Mouse (Mus musculus) hindbrain, postnatal 0 days (tissue): ENCODE results near the gene Ppp1r12c. TPM values are rescaled to one million over a fixed set of nuclear protein-coding genes. Genes with fewer than 3 reads are reported as not detected.

Experiments
- ATAC-seq: fragments of 200-750 bp; cut with Nextera tagmentation; 2 replicates; pipeline ENCODE4 v1.8.0; 2017; ENCODE audit warnings: mild to moderate bottlenecking, moderate TSS enrichment, moderate library complexity
- DNase-seq: peaks from one replicate; pipeline ENCODE4 v3.0.0-alpha.2; 2015; ENCODE audit warnings: low spot score
- H3K27ac ChIP-seq: fragments of 300-500 bp; sonication (generic); 2 replicates; pipeline ENCODE4 v1.5.1; 2014; ENCODE audit warnings: mild to moderate bottlenecking
- H3K27me3 ChIP-seq: fragments of 300-500 bp; sonication (generic); 2 replicates; pipeline ENCODE4 v1.6.1; 2014; ENCODE audit warnings: low read length, mixed read lengths; ENCODE audit not compliant: insufficient read depth
- H3K36me3 ChIP-seq: fragments of 300-500 bp; sonication (generic); 2 replicates; pipeline ENCODE4 v1.6.1; 2014; ENCODE audit warnings: low read length, mixed read lengths; ENCODE audit not compliant: insufficient read depth
- H3K4me1 ChIP-seq: fragments of 300-500 bp; sonication (generic); 2 replicates; pipeline ENCODE4 v1.6.1; 2014; ENCODE audit warnings: antibody characterized with exemption, low read length, mixed read lengths; ENCODE audit not compliant: insufficient read depth
- H3K4me2 ChIP-seq: fragments of 300-500 bp; sonication (generic); 2 replicates; pipeline ENCODE4 v1.6.1; 2014; ENCODE audit warnings: low read depth, mild to moderate bottlenecking, low read length, moderate library complexity, mixed read lengths
- H3K4me3 ChIP-seq: fragments of 300-500 bp; sonication (generic); 2 replicates; pipeline ENCODE4 v1.5.1; 2014; ENCODE audit warnings: low read length
- H3K9ac ChIP-seq: fragments of 300-500 bp; sonication (generic); replicated peaks from 2 replicates; pipeline ENCODE4 v1.6.1; 2014; ENCODE audit warnings: mild to moderate bottlenecking, low read length, moderate library complexity, mixed read lengths
- H3K9me3 ChIP-seq: fragments of 300-500 bp; sonication (generic); 2 replicates; pipeline ENCODE4 v1.6.1; 2016; ENCODE audit warnings: low read length, mixed read lengths
- CTCF ChIP-seq: IDR thresholded peaks from 2 replicates; pipeline ENCODE4 v1.5.1; 2016; ENCODE audit warnings: antibody characterized with exemption, control low read depth, low read depth
- WGBS: fragments of 180-500 bp; shearing (Covaris S2); extraction: QIAGEN DNeasy Blood & Tissue Kit; methylation state at CpG from one replicate; pipeline ENCODE4 v1.1.7; 2014; 5-methylcytosine and 5-hydroxymethylcytosine counted together
- polyA plus RNA-seq: library from polyadenylated mRNA; unstranded; fragments of >200 nt; fragmentation: Nextera tagmentation; extraction: Ambion mirVana; gene quantifications from 2 replicates; pipeline ENCODE4 v1.2.1, GENCODE M21; 2015
- total RNA-seq: library from RNA; depleted of rRNA; stranded (reverse); fragments of >200 nt; gene quantifications from 2 replicates; pipeline ENCODE4 v1.2.3, GENCODE M21; 2014

Ppp1r12c gene
- total and polyA plus RNA-seq, 2 experiments from 2014 or later = 33.9 to 109 TPM

DNA sequence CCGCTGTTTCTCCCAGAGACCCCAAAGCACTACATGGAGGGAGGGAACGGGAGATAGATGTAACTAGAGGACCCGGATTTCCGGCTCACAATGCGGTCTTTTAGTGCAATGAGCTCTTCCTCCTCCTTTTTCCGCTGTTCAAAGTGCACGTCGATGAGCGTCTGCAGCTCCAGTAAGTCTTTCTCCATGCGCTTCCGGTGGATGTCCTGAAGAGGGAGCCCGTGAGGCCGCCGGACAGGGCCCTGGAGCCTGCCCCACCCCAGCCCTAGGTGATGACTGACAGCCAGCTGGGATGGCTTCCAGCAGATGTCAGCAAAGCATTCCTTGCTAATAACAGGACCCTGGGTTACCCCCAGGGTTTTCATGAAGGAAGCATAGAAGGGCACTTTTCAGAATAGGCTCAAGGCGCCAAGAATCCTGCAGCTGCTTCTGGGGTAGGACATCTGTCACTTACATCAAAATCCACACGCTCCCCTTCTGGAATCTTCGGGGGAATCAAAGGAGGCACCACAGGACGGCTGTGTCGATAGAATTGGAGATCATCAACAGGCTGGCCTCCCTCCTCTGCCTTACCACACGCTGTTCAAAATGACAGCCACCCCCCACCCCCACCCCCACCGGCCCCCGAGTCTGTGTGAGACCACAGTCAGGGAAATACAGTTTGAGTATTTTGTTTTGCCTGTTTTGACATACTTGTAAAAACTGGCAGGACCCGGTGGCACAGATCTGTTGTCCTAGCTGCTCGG, 8.6 kb upstream of the Ppp1r12c start:
- DNase-seq = peak; percentile 82
- Histone ChIP-seq H3K27ac (no peak overlapping the region), H3K9me3 (no peaks in the 10 kb centered on the region), H3K4me2 (no peak overlapping the region), H3K4me1 (no peaks in the 10 kb centered on the region), H3K36me3 (no peaks in the 10 kb centered on the region), H3K27me3 (no peaks in the 10 kb centered on the region), H3K4me3 (no peak overlapping the region), H3K9ac (no peak overlapping the region)
- TF ChIP-seq CTCF = peak; percentile 80
- peak; percentile 82 for ATAC-seq
- WGBS = 8% methylated on average over 24 of the region's 24 CpGs

DNA sequence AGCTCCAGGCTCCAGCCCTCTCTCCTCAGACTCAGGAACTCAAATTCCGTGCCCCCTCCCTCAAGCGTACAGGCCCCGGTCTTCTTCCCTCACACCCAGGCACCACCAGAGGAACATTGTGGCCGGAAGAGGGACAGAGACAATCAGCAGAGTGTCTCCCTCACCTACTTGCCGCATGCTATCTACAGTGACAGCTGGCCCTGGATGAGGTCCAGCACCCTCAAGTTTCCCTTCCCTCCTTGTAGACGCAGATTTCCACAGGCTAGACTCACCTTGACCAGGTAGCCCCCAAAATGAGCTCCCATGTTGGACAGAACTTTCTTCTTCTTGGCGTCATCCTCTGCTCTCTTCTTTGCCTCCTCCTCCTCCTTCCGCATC, 7.2 kb upstream of the Ppp1r12c start:
- H3K9ac ChIP-seq = no peak overlapping the region
- H3K4me3 ChIP-seq = no peak overlapping the region
- H3K4me1 ChIP-seq = no peaks in the 10 kb centered on the region
- H3K36me3 ChIP-seq = no peaks in the 10 kb centered on the region
- H3K27me3 ChIP-seq = no peaks in the 10 kb centered on the region
- no peak for DNase-seq
- 94% methylated on average over 8 of the region's 8 CpGs for WGBS
- TF ChIP-seq CTCF = no peak
- H3K9me3 ChIP-seq = no peaks in the 10 kb centered on the region
- H3K27ac ChIP-seq = no peak overlapping the region
- H3K4me2 ChIP-seq = no peak overlapping the region
- no peak for ATAC-seq

DNA sequence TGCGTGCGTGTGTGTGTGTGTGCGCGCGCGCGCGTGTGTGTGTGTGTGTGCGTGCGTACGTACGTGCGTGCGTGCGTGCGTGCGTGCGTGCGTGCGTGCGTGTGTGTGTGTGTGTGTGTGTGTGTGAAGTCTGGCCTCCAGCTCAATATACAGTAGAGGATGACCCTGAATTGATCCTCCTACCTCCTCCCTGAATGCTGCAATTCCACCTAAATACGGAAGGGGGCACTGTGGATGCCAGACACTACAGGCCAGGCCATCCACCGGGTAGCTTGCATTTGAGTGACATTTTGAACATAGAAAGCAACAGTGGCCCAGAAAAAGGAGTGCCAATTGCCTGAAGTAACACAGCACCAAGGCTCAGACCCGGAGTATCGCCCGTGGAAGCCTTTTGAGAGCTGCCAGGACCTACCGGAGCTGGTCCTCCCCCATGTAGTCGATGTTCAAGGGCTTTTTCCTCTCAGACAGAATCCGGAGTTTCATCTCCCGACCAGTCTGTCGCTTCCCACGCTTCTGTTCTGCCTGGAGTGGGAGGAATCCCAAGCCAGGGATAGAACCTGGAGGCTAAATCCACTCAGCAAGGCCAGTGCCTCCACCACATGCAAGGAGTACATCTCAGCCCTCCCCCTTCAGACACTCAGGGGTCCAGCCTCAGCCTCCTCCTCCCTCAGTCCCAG, 6.7 kb upstream of the Ppp1r12c start:
- H3K9me3 ChIP-seq = no peaks in the 10 kb centered on the region
- DNase-seq (no peak), ATAC-seq (no peak)
- H3K36me3 ChIP-seq = no peaks in the 10 kb centered on the region
- H3K27ac ChIP-seq = no peak overlapping the region
- no peak overlapping the region for H3K4me2 ChIP-seq
- peak; percentile 53 for TF ChIP-seq CTCF
- H3K9ac ChIP-seq = no peak overlapping the region
- WGBS = 77% methylated on average over 22 of the region's 32 CpGs
- H3K4me3 ChIP-seq = no peak overlapping the region
- H3K27me3 ChIP-seq = no peaks in the 10 kb centered on the region
- H3K4me1 ChIP-seq = no peaks in the 10 kb centered on the region

- H3K36me3 ChIP-seq = no peaks in the 10 kb centered on the region
- H3K9ac ChIP-seq = no peak overlapping the region
- ATAC-seq (no peak), DNase-seq (no peak)
- no peak overlapping the region for H3K4me3 ChIP-seq
- TF ChIP-seq CTCF = no peak
- 50% methylated on average over 3 of the region's 4 CpGs for WGBS
- H3K4me1 ChIP-seq = no peaks in the 10 kb centered on the region
- H3K27me3 ChIP-seq = no peaks in the 10 kb centered on the region
- H3K27ac ChIP-seq = no peak overlapping the region
- H3K4me2 ChIP-seq = no peak overlapping the region
- no peaks in the 10 kb centered on the region for H3K9me3 ChIP-seq
These were observed 5.7 kb upstream of the Ppp1r12c start for GRCm38 (mm10) chr7:4507220-4507619.

- H3K27me3 ChIP-seq = no peaks in the 10 kb centered on the region
- H3K27ac ChIP-seq = no peak overlapping the region
- H3K9ac ChIP-seq = no peak overlapping the region
- peaks cover 9% of the 10 kb centered on the region for H3K4me1 ChIP-seq
- TF ChIP-seq CTCF = no peak
- no peak for DNase-seq
- H3K36me3 ChIP-seq = no peaks in the 10 kb centered on the region
- ATAC-seq = no peak
- WGBS = 51% methylated on average over 11 of the region's 11 CpGs
- no peak overlapping the region for H3K4me3 ChIP-seq
- no peaks in the 10 kb centered on the region for H3K9me3 ChIP-seq
- H3K4me2 ChIP-seq = no peak overlapping the region
These were observed 3.4 kb upstream of the Ppp1r12c start for GRCm38 (mm10) chr7:4504646-4505435.

GRCm38 (mm10) chr7:4503858-4504257, 2.4 kb upstream of the Ppp1r12c start:
- Histone ChIP-seq H3K36me3 (no peaks in the 10 kb centered on the region), H3K9ac (no peak overlapping the region), H3K9me3 (no peaks in the 10 kb centered on the region), H3K27me3 (no peaks in the 10 kb centered on the region), H3K27ac (no peak overlapping the region), H3K4me2 (no peak overlapping the region), H3K4me1 (peaks cover 19% of the 10 kb centered on the region), H3K4me3 (no peak overlapping the region)
- 84% methylated on average over 5 of the region's 5 CpGs for WGBS
- ATAC-seq (no peak), DNase-seq (no peak)
- TF ChIP-seq CTCF = no peak

DNA sequence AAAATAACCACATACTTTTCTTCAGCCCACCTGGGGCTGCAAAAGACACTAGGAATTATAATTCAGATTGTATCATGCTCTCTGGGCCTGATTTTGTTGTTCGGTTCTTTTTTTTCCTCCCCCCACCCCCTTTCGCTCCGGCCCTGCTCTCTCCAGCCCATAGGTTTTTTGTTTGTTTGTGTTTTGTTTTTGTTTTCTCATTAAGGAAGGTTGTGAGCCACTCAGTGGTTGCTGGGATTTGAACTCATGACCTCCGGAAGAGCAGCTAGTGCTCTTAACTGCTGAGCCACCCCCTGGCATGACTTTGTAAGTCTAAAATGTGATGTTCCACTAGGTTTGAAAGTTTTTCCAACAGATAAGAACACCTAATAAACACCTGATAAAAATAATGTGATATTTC, 1.6 kb upstream of the Ppp1r12c start:
- TF ChIP-seq CTCF = no peak
- no peaks in the 10 kb centered on the region for H3K36me3 ChIP-seq
- H3K4me1 ChIP-seq = peaks cover 27% of the 10 kb centered on the region
- no peak for ATAC-seq
- no peaks in the 10 kb centered on the region for H3K27me3 ChIP-seq
- H3K9ac ChIP-seq = no peak overlapping the region
- no peak overlapping the region for H3K4me2 ChIP-seq
- WGBS = 81% methylated on average over 4 of the region's 4 CpGs
- no peak overlapping the region for H3K4me3 ChIP-seq
- no peak overlapping the region for H3K27ac ChIP-seq
- no peaks in the 10 kb centered on the region for H3K9me3 ChIP-seq
- no peak for DNase-seq
